Mouse (Mus musculus): ENCODE data around the gene Lix1. TPM values are rescaled to one million over a fixed set of nuclear protein-coding genes. Genes with fewer than 3 reads are reported as not detected.

Gene Lix1
- 3.2 and 3.3 TPM in 2 replicates for polyA plus RNA-seq (2015; fragmentation: Nextera tagmentation; extraction: Ambion mirVana)

DNA sequence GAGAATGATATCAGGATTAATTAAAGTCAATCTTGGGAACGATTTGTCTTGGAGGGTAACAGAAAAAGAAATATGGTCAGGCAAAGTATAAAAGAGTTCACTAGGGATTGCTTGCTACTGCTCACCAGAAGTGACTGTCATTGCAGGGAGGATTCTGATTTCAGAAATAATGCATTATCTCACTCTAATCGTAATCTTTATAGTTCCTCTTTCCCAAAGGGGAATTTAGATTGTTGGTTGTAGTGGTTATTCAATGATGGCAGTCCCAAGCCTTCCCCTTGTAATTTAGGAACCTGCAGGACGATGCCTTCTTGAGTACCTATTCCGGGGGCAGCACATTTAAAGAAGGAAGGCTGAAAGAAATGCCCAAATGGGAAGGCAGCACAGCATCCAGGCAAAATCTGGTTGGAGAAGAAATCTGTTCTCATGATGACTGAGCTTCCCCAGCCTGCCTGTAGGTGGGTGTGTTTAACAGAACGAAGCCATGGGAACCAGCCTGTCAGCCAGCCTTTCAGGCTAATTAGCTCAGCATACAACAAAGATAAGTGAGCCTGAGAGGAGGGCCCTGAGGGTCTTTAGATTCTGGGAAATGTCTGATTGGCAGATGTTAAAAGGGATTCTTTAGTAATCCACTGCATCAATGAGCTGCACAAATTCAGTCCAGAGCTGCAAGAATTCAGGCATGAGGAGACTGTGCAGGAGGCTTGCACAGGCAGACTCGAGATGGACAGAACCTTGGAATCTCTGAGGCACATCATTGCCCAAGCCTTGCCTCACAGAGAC is at the start of gene Lix1:
Gene Lix1, plus strand, starts transcription at position 451 of the 783 bp plus-strand sequence.
- Histone ChIP-seq H3K4me3 (no peak within 1 kb of the TSS), H3K27ac (no peak within 1 kb of the TSS; the same call in 1 of the 2 replicates), H3K9me3 (replicated peaks) (no peaks in the 10 kb centered on the region), H3K4me1 (replicated peaks) (peaks cover 4% of the 10 kb centered on the region), H3K9ac (no peak within 1 kb of the TSS), H3K4me2 (peak within 1 kb of the TSS; percentile 48), H3K27me3 (no peaks in the 10 kb centered on the region), H3K36me3 (no peaks in the 10 kb centered on the region)
- WGBS = 25% methylated on average over 6 of the region's 6 CpGs
- peak; percentile 74; the same call in 1 of the 2 replicates for ATAC-seq (replicated peaks; ENCODE audit: insufficient number of reproducible peaks, insufficient read depth, low FRiP score, low read depth)

DNA sequence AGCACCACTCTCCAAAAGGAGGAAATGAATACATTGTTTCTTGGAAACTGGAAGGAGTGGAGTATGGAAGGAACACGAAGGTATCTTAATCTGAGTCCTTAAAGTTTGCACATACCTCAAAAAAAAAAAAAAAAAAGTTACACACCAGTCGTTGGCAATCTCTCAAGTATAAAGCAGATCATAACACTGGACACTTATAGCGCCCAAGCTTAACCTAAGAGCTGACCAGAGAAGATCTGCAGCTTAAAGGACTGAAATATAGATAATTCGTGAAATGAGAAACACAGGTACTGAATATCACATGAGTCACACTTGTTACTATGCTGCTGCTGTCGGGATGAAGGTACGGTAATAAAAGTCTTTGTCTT is 28.9 kb upstream of the Lix1 start:
- peak overlapping the region; percentile 89 for H3K9ac ChIP-seq

DNA sequence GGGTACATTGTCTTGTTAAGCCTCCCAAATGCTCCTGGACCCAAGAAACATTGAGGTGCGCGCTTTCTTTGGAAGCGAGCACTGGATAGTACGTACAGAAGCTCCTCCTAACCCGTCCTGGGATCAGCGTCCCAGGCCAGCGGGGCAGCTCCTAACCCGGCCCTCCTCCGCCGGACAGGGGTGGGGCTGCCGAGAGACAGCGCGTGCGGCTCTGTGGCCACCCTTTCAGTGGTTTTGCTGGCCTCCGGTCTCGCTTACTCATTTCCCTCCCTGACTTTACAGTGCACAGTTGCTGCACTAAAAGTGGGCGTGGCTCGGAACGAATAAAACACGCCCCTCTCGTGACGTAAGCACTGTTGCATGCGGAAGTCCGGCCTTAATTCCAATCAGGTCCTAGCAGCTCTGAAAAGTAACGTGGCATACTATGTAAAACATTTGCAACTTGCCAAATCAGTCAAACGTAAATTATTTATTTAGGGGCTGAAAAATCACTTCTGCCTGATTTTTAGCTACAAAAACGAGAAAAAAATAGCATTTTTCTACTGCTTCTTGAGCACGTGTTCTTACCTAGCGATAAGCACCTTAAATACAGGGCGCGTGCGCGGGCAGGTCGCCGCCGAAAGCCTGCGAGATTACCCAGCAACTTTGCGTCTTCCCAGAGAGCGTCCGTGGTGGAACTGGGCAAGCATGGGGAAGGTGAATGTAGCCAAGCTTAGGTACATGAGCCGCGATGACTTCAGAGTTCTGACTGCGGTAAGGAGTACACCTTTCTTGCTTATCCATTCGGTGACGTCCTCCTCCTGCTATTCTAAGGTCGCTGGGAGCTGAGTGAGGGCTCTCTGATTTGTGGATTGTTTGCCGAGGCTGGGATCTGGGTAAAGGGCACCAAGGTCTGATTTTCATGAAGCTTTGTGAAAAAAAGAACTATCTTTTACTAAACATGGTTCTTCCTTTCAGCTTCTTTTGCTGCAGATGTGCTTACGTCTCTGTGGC is 28.3 kb upstream of the Lix1 start, which contains the start of gene Riok2:
Gene Riok2, plus strand, starts transcription at position 392 of the 993 bp plus-strand sequence.
- Histone ChIP-seq H3K4me3 (peak within 1 kb of the TSS; percentile 82), H3K4me2 (peak within 1 kb of the TSS; percentile 82), H3K4me1 (replicated peaks) (peaks cover 12% of the 10 kb centered on the region), H3K9me3 (replicated peaks) (no peaks in the 10 kb centered on the region), H3K27me3 (no peaks in the 10 kb centered on the region), H3K36me3 (no peaks in the 10 kb centered on the region; the same call in 1 of the 2 replicates), H3K9ac (peak within 1 kb of the TSS; percentile 89), H3K27ac (peak within 1 kb of the TSS; percentile 93)
- under 1% methylated on average over 48 of the region's 48 CpGs for WGBS
- ATAC-seq (replicated peaks; ENCODE audit: insufficient number of reproducible peaks, insufficient read depth, low FRiP score, low read depth) = peak; percentile 97

More for the DNA sequence above, 28.9 kb upstream of the Lix1 start:
- Histone ChIP-seq H3K27ac (peak overlapping the region; percentile 93), H3K9me3 (replicated peaks) (no peaks in the 10 kb centered on the region), H3K4me2 (peak overlapping the region; percentile 82), H3K4me3 (peak overlapping the region; percentile 82), H3K27me3 (no peaks in the 10 kb centered on the region), H3K4me1 (replicated peaks) (peaks cover 12% of the 10 kb centered on the region), H3K36me3 (no peaks in the 10 kb centered on the region)
- 4% methylated on average over 6 of the region's 6 CpGs for WGBS
- ATAC-seq (replicated peaks; ENCODE audit: insufficient number of reproducible peaks, insufficient read depth, low FRiP score, low read depth) = no peak

DNA sequence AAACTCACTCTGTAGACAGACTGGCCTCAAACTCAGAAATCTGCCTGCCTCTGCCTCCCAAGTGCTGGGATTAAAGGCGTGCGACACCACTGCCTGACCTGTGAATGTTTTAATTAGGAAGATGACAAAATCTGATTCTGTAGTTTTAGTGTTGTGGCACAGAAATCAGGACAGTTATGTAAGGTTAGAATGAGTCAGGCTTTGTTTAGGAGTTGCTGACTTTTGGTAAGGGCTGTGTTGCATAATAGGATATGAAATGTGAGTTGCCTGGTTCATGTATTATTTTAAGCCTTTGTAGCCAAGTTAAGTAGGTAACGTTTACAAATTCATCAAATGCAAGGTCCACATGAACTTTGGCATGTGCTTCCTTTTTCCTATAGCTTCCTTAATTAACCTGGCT is 26.9 kb upstream of the Lix1 start:
- Histone ChIP-seq H3K36me3 (peaks cover 2% of the 10 kb centered on the region; the same call in 1 of the 2 replicates), H3K4me3 (peak overlapping the region; percentile 82), H3K4me2 (peak overlapping the region; percentile 82), H3K27ac (no peak overlapping the region), H3K9ac (no peak overlapping the region), H3K27me3 (no peaks in the 10 kb centered on the region), H3K4me1 (replicated peaks) (peaks cover 12% of the 10 kb centered on the region), H3K9me3 (replicated peaks) (no peaks in the 10 kb centered on the region)
- ATAC-seq (replicated peaks; ENCODE audit: insufficient number of reproducible peaks, insufficient read depth, low FRiP score, low read depth) = no peak
- 85% methylated on average over 3 of the region's 3 CpGs for WGBS

DNA sequence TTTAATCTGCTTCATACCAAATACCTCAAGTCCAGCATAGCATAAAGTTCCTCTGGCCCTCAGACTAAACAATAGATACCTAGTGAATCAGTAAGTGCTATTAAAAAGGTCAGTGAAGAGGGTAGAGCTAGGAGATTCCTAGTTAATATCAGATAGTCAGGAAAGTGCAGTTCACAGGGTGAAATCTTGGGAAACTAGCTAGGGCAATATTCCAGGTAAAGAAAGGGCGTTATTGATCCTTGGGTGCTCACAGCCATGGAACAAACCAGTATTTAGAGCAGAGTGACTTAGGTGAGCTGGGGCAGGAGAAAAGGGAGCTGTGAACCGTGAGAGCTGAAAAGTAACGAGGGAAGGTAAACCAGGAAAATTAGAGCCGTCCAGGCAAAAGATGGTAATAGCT is 18.8 kb upstream of the Lix1 start:
- ATAC-seq (replicated peaks; ENCODE audit: insufficient number of reproducible peaks, insufficient read depth, low FRiP score, low read depth) = no peak
- Histone ChIP-seq H3K4me2 (no peak overlapping the region), H3K9ac (no peak overlapping the region), H3K9me3 (replicated peaks) (no peaks in the 10 kb centered on the region), H3K36me3 (peaks cover 57% of the 10 kb centered on the region), H3K4me3 (no peak overlapping the region), H3K4me1 (replicated peaks) (no peaks in the 10 kb centered on the region), H3K27ac (no peak overlapping the region), H3K27me3 (no peaks in the 10 kb centered on the region)
- 96% methylated on average over 4 of the region's 4 CpGs for WGBS

DNA sequence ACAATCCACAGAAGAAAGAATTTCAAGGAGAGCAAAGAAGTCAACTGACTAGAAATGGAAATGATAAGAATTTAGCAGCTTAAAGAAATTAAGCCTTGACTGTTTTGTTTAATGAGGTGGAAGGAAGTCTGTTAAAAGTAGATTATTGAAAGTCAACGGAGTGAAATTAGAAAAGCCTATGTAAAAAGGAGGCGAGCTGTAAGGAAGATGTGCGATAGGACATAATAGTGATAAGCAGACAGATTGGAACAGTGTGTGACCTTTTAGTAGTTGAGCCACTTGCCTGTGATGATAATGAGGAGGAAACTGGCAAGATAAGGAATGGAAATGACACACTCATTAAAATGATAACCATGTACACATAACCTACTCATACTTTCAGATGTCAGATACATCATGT is 18.0 kb upstream of the Lix1 start:
- no peaks in the 10 kb centered on the region for H3K27me3 ChIP-seq
- no peak overlapping the region for H3K27ac ChIP-seq
- no peak for ATAC-seq (replicated peaks; ENCODE audit: insufficient number of reproducible peaks, insufficient read depth, low FRiP score, low read depth)
- H3K4me3 ChIP-seq = no peak overlapping the region
- peaks cover 61% of the 10 kb centered on the region for H3K36me3 ChIP-seq
- no peaks in the 10 kb centered on the region for H3K9me3 ChIP-seq (replicated peaks)
- no peak overlapping the region for H3K4me2 ChIP-seq
- WGBS = 86% methylated on average over 3 of the region's 3 CpGs
- no peaks in the 10 kb centered on the region for H3K4me1 ChIP-seq (replicated peaks)
- H3K9ac ChIP-seq = no peak overlapping the region

DNA sequence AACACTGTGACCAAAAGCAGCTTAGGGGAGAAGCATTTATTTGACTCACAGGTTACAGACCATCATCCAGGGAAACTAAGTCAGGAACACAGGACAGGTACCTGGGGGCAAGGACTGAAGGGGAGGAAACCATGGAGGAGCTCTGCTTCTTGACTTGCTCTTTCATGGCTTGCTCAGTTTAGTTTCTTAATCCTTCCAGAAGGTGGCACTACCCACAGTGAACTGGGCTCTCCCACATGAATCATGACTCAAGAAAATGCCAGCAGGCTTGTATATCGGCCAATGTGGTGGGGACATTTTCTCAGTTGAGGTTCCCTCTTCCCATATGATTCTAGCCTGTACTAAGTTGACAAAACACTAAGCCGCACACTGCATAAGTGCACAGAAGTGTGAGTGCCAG is 16.4 kb upstream of the Lix1 start:
- H3K36me3 ChIP-seq = peaks cover 61% of the 10 kb centered on the region
- 84% methylated on average over 2 of the region's 2 CpGs for WGBS
- no peak for ATAC-seq (replicated peaks; ENCODE audit: insufficient number of reproducible peaks, insufficient read depth, low FRiP score, low read depth)

DNA sequence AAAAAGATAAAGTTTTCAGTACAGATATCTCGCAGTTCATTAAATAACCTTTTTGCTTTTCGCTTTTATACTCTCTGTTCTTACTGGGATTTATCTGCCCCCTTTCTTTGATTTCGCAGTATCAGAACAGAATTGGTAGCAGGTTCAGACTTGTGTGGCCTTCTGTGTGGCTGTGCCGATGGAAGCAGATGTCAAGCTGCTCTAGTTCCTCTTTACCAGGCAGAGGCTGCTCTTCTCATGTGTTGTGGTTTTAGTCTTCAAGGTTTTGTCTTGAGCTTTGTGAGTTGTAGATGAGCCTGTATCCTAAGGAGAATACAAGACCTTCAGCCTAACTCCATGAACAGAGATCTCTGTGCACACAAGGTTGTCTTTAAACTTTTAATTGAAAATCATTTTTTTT is 10.6 kb upstream of the Lix1 start:
- Histone ChIP-seq H3K4me3 (no peak overlapping the region), H3K36me3 (peaks cover 39% of the 10 kb centered on the region), H3K27ac (no peak overlapping the region), H3K4me1 (replicated peaks) (no peaks in the 10 kb centered on the region), H3K9ac (no peak overlapping the region), H3K4me2 (no peak overlapping the region), H3K9me3 (replicated peaks) (no peaks in the 10 kb centered on the region), H3K27me3 (no peaks in the 10 kb centered on the region)
- WGBS = 88% methylated on average over 4 of the region's 4 CpGs
- ATAC-seq (replicated peaks; ENCODE audit: insufficient number of reproducible peaks, insufficient read depth, low FRiP score, low read depth) = no peak

More for the DNA sequence above, 16.4 kb upstream of the Lix1 start:
- Histone ChIP-seq H3K4me1 (replicated peaks) (no peaks in the 10 kb centered on the region), H3K4me2 (no peak overlapping the region), H3K9ac (no peak overlapping the region), H3K9me3 (replicated peaks) (no peaks in the 10 kb centered on the region), H3K27ac (no peak overlapping the region), H3K27me3 (no peaks in the 10 kb centered on the region), H3K4me3 (no peak overlapping the region)

DNA sequence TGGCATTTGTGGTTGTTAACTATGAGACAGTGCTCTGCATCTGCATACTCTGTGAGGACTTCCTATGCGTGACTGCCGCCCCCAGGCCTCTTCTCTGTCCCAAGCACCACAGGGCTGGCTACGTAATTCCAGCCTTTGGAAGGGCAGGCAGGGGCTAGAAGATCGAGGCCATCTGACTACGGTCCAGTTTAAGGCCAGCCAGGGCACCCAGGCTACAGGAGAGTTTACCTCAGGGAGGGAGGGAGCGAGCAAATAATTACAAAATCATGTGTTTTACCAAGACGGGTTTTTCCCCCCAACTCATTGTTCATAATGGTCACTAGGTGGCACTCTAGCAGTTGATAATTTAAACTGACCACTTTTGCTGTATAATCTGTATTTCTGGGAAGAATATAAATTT is 9.6 kb upstream of the Lix1 start:
- no peak overlapping the region for H3K9ac ChIP-seq
- peaks cover 33% of the 10 kb centered on the region for H3K36me3 ChIP-seq
- no peak for ATAC-seq (replicated peaks; ENCODE audit: insufficient number of reproducible peaks, insufficient read depth, low FRiP score, low read depth)
- H3K27me3 ChIP-seq = no peaks in the 10 kb centered on the region
- no peaks in the 10 kb centered on the region for H3K4me1 ChIP-seq (replicated peaks)
- H3K4me2 ChIP-seq = no peak overlapping the region
- no peak overlapping the region for H3K4me3 ChIP-seq
- WGBS = 71% methylated on average over 7 of the region's 7 CpGs
- no peak overlapping the region for H3K27ac ChIP-seq
- no peaks in the 10 kb centered on the region for H3K9me3 ChIP-seq (replicated peaks)

DNA sequence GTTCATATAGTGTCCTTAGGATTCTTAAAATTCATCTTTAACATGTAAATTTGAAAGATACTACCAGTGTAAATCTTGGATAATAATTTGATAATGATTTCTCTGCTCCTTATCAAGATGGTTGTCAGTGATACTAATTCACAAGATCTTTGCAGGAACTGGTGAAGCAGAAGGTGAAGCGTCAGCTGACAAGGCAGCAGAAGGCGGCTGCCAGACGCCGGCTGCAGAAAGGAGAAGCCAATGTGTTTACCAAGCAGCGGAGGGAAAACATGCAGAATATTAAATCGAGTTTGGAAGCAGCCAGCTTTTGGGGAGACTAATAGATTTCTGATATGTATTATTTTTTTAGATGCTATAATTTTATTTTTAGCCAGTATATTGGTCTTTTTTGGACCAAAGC is 9.2 kb upstream of the Lix1 start:
- Histone ChIP-seq H3K27me3 (no peaks in the 10 kb centered on the region), H3K4me1 (replicated peaks) (no peaks in the 10 kb centered on the region), H3K9me3 (replicated peaks) (no peaks in the 10 kb centered on the region), H3K36me3 (peaks cover 33% of the 10 kb centered on the region), H3K4me2 (no peak overlapping the region), H3K4me3 (no peak overlapping the region), H3K27ac (no peak overlapping the region), H3K9ac (no peak overlapping the region)
- 85% methylated on average over 6 of the region's 6 CpGs for WGBS
- ATAC-seq (replicated peaks; ENCODE audit: insufficient number of reproducible peaks, insufficient read depth, low FRiP score, low read depth) = no peak

DNA sequence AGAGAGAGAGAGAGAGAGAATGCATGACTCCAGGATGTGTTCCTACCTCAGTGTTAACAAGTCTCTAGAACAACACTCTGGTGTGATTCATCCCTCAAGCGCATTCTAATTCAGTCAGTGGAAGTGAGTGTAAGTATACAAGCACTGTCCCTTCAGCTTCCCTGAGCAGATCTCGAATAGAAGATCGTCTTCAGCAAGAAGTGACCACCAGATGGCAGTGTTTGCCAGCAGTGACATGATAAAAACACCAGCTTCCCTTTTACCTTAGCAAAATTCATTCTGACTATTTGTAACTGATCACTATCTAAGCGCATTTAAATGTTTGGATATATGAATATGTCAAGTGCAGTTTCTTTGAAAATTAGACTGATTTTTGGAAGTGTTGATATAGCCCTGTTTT is 8.1 kb upstream of the Lix1 start:
- ATAC-seq (replicated peaks; ENCODE audit: insufficient number of reproducible peaks, insufficient read depth, low FRiP score, low read depth) = no peak
- Histone ChIP-seq H3K4me1 (replicated peaks) (no peaks in the 10 kb centered on the region), H3K4me3 (no peak overlapping the region), H3K9me3 (replicated peaks) (no peaks in the 10 kb centered on the region), H3K36me3 (peaks cover 24% of the 10 kb centered on the region), H3K9ac (no peak overlapping the region), H3K4me2 (no peak overlapping the region), H3K27ac (no peak overlapping the region), H3K27me3 (no peaks in the 10 kb centered on the region)
- 32% methylated on average over 4 of the region's 4 CpGs for WGBS
